Mouse (Mus musculus) embryonic fibroblast, embryonic 13.5 days (primary cell): ENCODE results near the gene Prdm16.

Experiments used
- CTCF ChIP-seq: IDR thresholded peaks from 2 replicates; pipeline ENCODE4 v1.5.1; 2011; ENCODE audit warnings: mild to moderate bottlenecking, control low read depth, low read length, moderate library complexity, borderline replicate concordance; ENCODE audit not compliant: insufficient read depth
- POLR2A ChIP-seq: IDR thresholded peaks from 2 replicates; pipeline ENCODE4 v1.6.1; 2011; ENCODE audit warnings: low read depth, mild to moderate bottlenecking, control low read depth, low read length, moderate library complexity

GRCm38 (mm10) chr4:154682311-154682710 lies 45.6 kb upstream of the Prdm16 start:
- TF ChIP-seq CTCF (no peak), POLR2A (no peak)
